Mouse (Mus musculus): Measurements from ENCODE around the gene Cd209g. TPM values are rescaled to one million over a fixed set of nuclear protein-coding genes. Genes with fewer than 3 reads are reported as not detected.
"Not testable (repeated sequence)": the region's sequence is repeated elsewhere in the genome, so short reads cannot be mapped to it uniquely, and the experiment has no call there.

The Cd209g gene
- total RNA-seq (2014; rRNA removed; ENCODE audit: low replicate concordance): not detected in 2 replicates
- polyA plus RNA-seq (2015; fragmentation: Nextera tagmentation; extraction: Ambion mirVana): not detected in 2 replicates

- Histone ChIP-seq H3K9me3 (replicated peaks; ENCODE audit: control insufficient read depth, low read length) (no peaks in the 10 kb centered on the region), H3K36me3 (replicated peaks; ENCODE audit: control insufficient read depth, insufficient read depth, low read length) (no peaks in the 10 kb centered on the region), H3K27me3 (ENCODE audit: control insufficient read depth, insufficient read depth, low read length) (no peaks in the 10 kb centered on the region), H3K4me3 (ENCODE audit: low read depth, low read length) (no peak within 1 kb of the TSS), H3K27ac (ENCODE audit: low read depth) (no peak within 1 kb of the TSS), H3K4me1 (ENCODE audit: control insufficient read depth, insufficient read depth) (no peaks in the 10 kb centered on the region), H3K9ac (replicated peaks; ENCODE audit: low read depth, low read length) (no peak within 1 kb of the TSS), H3K4me2 (ENCODE audit: low read depth, low read length) (no peak within 1 kb of the TSS)
- no peak for ATAC-seq (ENCODE audit: insufficient read depth, low read depth)
- WGBS: 86% methylated on average over 10 of the region's 10 CpGs
- no peak for DNase-seq (ENCODE audit: low spot score)
- TF ChIP-seq EP300 (IDR thresholded peaks at IDR 0.05; ENCODE audit: low read depth) (no peak), CTCF (IDR thresholded peaks at IDR 0.05; ENCODE audit: low read depth) (no peak)
Measured at GRCm38 (mm10) chr8:4133798-4134197, at the start of gene Cd209g. Gene Cd209g (plus strand): TSS chr8:4134098.

DNA sequence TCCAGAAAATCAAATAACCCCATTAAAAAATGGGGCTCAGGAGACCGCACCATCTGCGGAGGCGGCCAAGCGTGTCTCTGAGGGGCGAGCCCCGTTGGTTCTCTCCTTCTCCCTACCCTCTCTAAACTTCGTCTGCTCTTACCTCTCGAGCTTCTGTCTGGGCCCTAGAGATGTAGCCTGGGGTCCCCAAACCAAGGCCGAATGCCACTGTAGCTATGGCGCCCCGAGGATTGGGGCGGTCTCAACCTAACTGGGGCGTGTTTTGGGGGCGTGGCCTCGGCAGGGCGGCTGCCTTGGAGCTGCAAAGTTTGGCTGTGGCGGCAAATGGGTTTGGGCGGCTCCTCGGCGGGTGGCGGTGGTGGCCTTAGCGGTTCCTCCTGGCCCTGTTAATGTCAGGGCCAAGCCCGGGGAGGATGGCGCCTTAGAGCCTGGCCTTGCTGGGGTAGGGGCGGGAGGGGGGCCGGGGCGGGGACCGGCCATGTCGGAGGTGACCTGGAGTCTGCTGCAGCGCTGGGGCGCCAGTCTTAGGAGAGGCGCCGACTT is 46.6 kb upstream of the Cd209g start:
- H3K9ac ChIP-seq (replicated peaks; ENCODE audit: low read depth, low read length); H3K4me3 ChIP-seq (ENCODE audit: low read depth, low read length); H3K27ac ChIP-seq (ENCODE audit: low read depth); H3K4me2 ChIP-seq (ENCODE audit: low read depth, low read length); H3K9me3 ChIP-seq (replicated peaks; ENCODE audit: control insufficient read depth, low read length); DNase-seq (ENCODE audit: low spot score); H3K4me1 ChIP-seq (ENCODE audit: control insufficient read depth, insufficient read depth); H3K27me3 ChIP-seq (ENCODE audit: control insufficient read depth, insufficient read depth, low read length); H3K36me3 ChIP-seq (replicated peaks; ENCODE audit: control insufficient read depth, insufficient read depth, low read length): not testable (repeated sequence)
- peak; percentile 24; the same call in 1 of the 2 replicates for ATAC-seq (ENCODE audit: insufficient read depth, low read depth)
- WGBS: 44% methylated on average over 32 of the region's 33 CpGs

DNA sequence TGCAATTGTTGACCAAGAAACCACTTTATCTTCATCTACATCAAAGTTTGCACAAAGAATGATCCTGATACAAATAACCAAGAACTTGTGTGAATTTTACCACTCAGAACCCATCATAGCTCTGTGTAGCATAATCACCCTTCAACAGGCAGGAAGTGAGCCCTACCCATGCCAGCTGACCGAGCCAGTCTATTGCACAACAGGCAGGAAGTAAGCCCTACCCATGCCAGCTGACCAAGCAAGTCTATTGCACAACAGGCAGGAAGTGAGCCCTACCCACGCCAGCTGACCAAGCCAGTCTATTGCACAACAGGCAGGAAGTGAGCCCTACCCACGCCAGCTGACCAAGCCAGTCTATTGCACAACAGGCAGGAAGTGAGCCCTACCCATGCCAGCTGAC is 45.4 kb upstream of the Cd209g start:
- not testable (repeated sequence) for ATAC-seq (ENCODE audit: insufficient read depth, low read depth); H3K27me3 ChIP-seq (ENCODE audit: control insufficient read depth, insufficient read depth, low read length); H3K36me3 ChIP-seq (replicated peaks; ENCODE audit: control insufficient read depth, insufficient read depth, low read length); H3K4me1 ChIP-seq (ENCODE audit: control insufficient read depth, insufficient read depth); H3K9ac ChIP-seq (replicated peaks; ENCODE audit: low read depth, low read length); H3K9me3 ChIP-seq (replicated peaks; ENCODE audit: control insufficient read depth, low read length); H3K4me2 ChIP-seq (ENCODE audit: low read depth, low read length); H3K4me3 ChIP-seq (ENCODE audit: low read depth, low read length); H3K27ac ChIP-seq (ENCODE audit: low read depth); DNase-seq (ENCODE audit: low spot score)
- WGBS: 75% methylated on average over 3 of the region's 3 CpGs

GRCm38 (mm10) chr8:4105735-4106134 is 28.2 kb upstream of the Cd209g start, which contains the start of gene Cd209f:
Gene Cd209f (minus strand): TSS chr8:4105835.
- not testable (repeated sequence) for H3K9me3 ChIP-seq (replicated peaks; ENCODE audit: control insufficient read depth, low read length); H3K4me3 ChIP-seq (ENCODE audit: low read depth, low read length); H3K27ac ChIP-seq (ENCODE audit: low read depth); ATAC-seq (ENCODE audit: insufficient read depth, low read depth); H3K9ac ChIP-seq (replicated peaks; ENCODE audit: low read depth, low read length); DNase-seq (ENCODE audit: low spot score); H3K36me3 ChIP-seq (replicated peaks; ENCODE audit: control insufficient read depth, insufficient read depth, low read length); H3K4me2 ChIP-seq (ENCODE audit: low read depth, low read length); H3K4me1 ChIP-seq (ENCODE audit: control insufficient read depth, insufficient read depth); H3K27me3 ChIP-seq (ENCODE audit: control insufficient read depth, insufficient read depth, low read length)
- 55% methylated on average over 1 of the region's 2 CpGs for WGBS

- no peak overlapping the region for H3K4me2 ChIP-seq (ENCODE audit: low read depth, low read length)
- ATAC-seq (ENCODE audit: insufficient read depth, low read depth) (peak; percentile 58; the same call in 1 of the 2 replicates), DNase-seq (ENCODE audit: low spot score) (peak; percentile 55)
- no peaks in the 10 kb centered on the region for H3K36me3 ChIP-seq (replicated peaks; ENCODE audit: control insufficient read depth, insufficient read depth, low read length)
- no peak overlapping the region for H3K4me3 ChIP-seq (ENCODE audit: low read depth, low read length)
- H3K9ac ChIP-seq (replicated peaks; ENCODE audit: low read depth, low read length): no peak overlapping the region
- H3K4me1 ChIP-seq (ENCODE audit: control insufficient read depth, insufficient read depth): no peaks in the 10 kb centered on the region
- TF ChIP-seq CTCF (IDR thresholded peaks at IDR 0.05; ENCODE audit: low read depth) (peak; percentile 75), EP300 (IDR thresholded peaks at IDR 0.05; ENCODE audit: low read depth) (no peak)
- WGBS: 11% methylated on average over 12 of the region's 12 CpGs
- no peaks in the 10 kb centered on the region for H3K27me3 ChIP-seq (ENCODE audit: control insufficient read depth, insufficient read depth, low read length)
- H3K9me3 ChIP-seq (replicated peaks; ENCODE audit: control insufficient read depth, low read length): no peaks in the 10 kb centered on the region
- H3K27ac ChIP-seq (ENCODE audit: low read depth): no peak overlapping the region
Measured at GRCm38 (mm10) chr8:4139660-4140646, 6.1 kb downstream of the Cd209g start.
